Mouse (Mus musculus): Measurements from ENCODE around the gene Ndst4.
A peak's percentile ranks its signal among the peaks of the same experiment; 100 is the strongest.

Gene Ndst4

GRCm38 (mm10) chr3:125403601-125404396, at the start of gene Ndst4:
TSS of gene Ndst4 (plus strand) at chr3:125404076.
- peak; percentile 13 for DNase-seq

GRCm38 (mm10) chr3:125397443-125397842, 6.4 kb upstream of the Ndst4 start:
- DNase-seq: no peak

- DNase-seq: no peak
Observed at GRCm38 (mm10) chr3:125406456-125406855, 2.6 kb downstream of the Ndst4 start.

- DNase-seq: no peak
Observed at GRCm38 (mm10) chr3:125406991-125407390, 3.1 kb downstream of the Ndst4 start.

- DNase-seq: no peak
Observed at GRCm38 (mm10) chr3:125466894-125467652, 63.2 kb downstream of the Ndst4 start.

- no peak for DNase-seq
Observed at GRCm38 (mm10) chr3:125510102-125510501, 106.2 kb downstream of the Ndst4 start.

- DNase-seq: no peak
Observed at GRCm38 (mm10) chr3:125533371-125533770, 129.5 kb downstream of the Ndst4 start.

GRCm38 (mm10) chr3:125570602-125571001, 166.7 kb downstream of the Ndst4 start:
- DNase-seq: no peak

- no peak for DNase-seq
Observed at GRCm38 (mm10) chr3:125632233-125632632, 228.4 kb downstream of the Ndst4 start.

GRCm38 (mm10) chr3:125655009-125655635, 251.2 kb downstream of the Ndst4 start:
- DNase-seq: no peak

GRCm38 (mm10) chr3:125660114-125660717, 256.3 kb downstream of the Ndst4 start:
- DNase-seq: no peak

GRCm38 (mm10) chr3:125660884-125661532, 257.1 kb downstream of the Ndst4 start:
- no peak for DNase-seq

GRCm38 (mm10) chr3:125673997-125674794, 270.3 kb downstream of the Ndst4 start:
- DNase-seq: no peak

GRCm38 (mm10) chr3:125675211-125675896, 271.5 kb downstream of the Ndst4 start:
- no peak for DNase-seq

GRCm38 (mm10) chr3:125678924-125679323, 275.0 kb downstream of the Ndst4 start:
- no peak for DNase-seq

- no peak for DNase-seq
Observed at GRCm38 (mm10) chr3:125683460-125684230, 279.8 kb downstream of the Ndst4 start.

GRCm38 (mm10) chr3:125684583-125684982, 280.7 kb downstream of the Ndst4 start:
- no peak for DNase-seq

- DNase-seq: no peak
Observed at GRCm38 (mm10) chr3:125687601-125688000, 283.7 kb downstream of the Ndst4 start.

GRCm38 (mm10) chr3:125690948-125691347, 287.1 kb downstream of the Ndst4 start:
- DNase-seq: no peak

GRCm38 (mm10) chr3:125722953-125723352, 319.1 kb downstream of the Ndst4 start:
- DNase-seq: no peak

Measured in lung, postnatal 36 days (tissue).